Mouse (Mus musculus) CH12.LX (cell line): ENCODE measurements at regions not wholly inside any gene's neighbourhood (a gene's known extent, or its start where the extent isn't known, plus 50 kb on each side); places are given as distances from the start of the nearest gene placed in this dataset.

Experiments used
- CHD2 ChIP-seq: IDR thresholded peaks from 2 replicates; pipeline ENCODE4 v1.6.1; 2011; ENCODE audit warnings: low read length, improper control_type of control experiment
- GABPA ChIP-seq: IDR thresholded peaks from 2 replicates; pipeline ENCODE4 v1.6.1; 2012; ENCODE audit warnings: low read depth, low read length, improper control_type of control experiment, inconsistent platforms; ENCODE audit not compliant: insufficient replicate concordance

- TF ChIP-seq GABPA: no peak
- no peak for TF ChIP-seq CHD2
Observed at GRCm38 (mm10) chr16:73245073-73245590, 937.0 kb downstream of the Robo1 start.
